Mouse (Mus musculus): ENCODE measurements around the gene Sart3.
A peak's percentile ranks its signal among the peaks of the same experiment; 100 is the strongest.

The Sart3 gene

DNA sequence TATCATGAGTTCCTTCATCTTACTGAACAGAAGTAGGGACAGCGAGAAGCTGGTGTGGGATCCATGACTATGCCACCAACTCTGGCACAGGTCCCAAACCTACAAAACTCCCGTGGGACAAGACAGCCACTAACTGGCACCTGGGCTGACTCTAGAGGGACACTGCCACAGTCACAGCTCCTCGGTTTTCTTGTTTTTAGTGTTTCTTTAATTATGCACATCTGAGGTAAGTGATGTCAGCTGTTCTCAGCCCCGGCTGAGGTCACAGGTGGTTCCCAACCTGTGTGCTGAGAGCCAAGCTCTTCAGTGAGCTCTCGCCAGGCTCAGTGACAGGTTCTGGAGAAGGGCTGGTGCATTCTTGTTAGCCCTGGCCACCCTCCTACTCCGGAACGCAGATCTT is 7.9 kb downstream of the Sart3 start:
- DNase-seq = no peak

DNA sequence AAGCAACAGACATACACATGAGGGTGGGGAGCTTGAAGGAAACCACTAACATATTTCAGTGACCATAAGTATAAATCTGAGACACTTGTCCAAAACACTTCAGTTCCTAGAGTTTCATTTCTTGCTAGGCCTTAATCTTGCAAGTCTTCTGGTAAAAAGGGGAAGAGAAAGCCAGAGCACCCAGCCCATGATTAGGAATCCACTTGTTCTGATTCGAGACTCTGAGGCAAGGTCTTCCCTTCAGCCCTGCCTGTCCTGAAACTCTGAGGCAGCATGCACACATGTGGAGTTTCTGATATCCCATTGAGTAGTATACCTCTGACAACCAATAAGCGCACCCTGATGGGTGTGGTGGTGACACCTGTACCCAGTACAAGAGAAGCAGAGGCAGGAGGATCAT is 10.7 kb downstream of the Sart3 start:
- no peak for DNase-seq

DNA sequence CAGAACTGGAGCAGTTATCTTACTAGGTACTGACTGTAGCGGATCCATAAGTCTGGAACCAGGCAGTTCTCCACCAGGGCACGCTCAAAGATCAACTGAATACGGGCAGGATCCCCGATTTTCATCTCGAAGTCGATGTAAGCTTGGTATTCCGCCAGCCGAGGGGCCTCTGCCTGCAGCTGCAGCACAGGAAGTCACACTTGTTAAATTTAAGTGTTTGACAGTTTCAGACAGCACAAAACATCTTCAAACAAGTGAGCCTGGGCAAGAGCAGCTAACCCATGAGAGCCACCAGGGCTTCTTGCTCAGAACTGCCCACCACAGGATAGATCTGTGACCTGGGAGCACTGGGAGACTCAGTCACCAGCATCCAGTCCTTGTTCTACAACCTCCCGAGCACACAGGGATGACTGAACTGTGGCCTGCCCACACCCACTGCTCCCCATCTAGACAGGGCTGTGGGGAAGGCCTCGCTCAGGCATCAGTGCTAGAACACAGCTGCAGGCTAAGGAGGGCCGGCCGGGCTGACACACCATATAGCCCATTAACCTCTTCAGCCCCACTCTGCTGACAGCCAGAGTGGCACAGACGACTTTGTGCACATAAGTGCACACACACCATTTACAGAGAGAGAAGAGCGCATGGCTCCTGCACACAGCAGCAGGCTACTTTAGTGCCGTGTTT is 16.8 kb downstream of the Sart3 start:
- no peak for DNase-seq

DNA sequence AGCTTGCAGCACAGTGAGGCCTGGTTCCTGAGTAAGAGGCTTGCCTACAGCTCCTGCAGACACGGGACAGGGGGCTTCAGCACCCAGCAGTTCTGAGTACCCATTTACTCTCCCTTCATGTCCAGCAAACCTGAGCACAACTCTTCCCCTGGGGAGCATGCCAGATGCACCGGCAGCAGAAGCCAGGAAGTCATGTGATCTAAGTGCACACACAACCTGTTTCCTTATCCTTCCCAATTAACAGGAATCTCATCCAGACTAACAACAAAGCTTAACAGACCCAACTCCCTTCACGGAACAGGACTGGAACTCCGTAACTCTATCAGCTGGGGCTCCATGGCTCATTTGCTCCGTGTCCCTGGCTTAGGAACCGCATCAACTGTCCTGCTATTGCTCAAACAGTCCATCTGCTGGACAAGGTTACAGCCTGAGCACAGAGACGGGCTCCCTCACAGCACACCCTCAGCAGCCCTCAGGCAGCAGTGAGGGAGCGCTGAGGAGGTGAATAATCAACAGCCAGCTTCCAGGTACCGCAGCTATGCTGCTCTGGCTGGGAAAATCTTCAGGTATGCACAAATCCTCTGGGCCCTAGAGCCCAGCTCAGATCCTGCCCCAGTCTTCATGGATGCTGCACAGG is 20.7 kb downstream of the Sart3 start:
- no peak for DNase-seq

DNA sequence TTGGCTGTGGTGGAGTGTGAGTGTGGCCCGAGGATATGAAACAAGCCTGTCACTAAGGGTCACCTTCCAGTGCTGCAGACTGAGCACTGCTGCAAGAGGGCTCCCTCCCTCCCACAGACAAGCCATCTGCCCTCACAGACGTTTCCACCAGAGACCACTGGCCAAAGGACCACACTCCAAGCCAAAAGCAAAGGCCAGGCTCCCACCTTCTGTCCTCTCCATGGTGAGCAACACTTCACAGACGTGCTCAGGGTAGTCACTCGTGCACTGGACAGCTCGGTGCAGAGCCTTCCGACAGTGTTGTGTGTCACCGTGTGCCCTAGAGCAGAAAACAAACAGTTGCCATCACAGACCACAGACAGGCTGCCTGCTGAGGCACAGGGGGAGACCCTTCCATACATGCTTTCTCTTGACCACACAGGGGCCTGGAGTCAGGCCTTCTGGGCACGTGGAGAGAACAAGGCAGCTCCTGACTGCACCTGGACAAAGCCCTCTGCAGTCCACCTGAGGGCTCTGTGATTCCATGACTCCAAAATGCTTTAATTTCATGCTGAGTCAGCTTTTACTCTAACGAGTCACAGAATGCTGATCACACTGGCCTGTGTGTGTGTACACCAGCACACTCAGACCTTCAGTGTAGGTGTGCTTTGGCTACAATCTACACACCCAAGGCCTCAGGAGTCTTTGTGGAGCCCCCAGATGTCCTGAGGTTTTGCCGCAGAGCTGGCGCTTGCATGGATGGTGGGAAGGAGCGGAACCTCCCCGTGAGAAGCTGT is 23.6 kb downstream of the Sart3 start:
- DNase-seq = no peak

DNA sequence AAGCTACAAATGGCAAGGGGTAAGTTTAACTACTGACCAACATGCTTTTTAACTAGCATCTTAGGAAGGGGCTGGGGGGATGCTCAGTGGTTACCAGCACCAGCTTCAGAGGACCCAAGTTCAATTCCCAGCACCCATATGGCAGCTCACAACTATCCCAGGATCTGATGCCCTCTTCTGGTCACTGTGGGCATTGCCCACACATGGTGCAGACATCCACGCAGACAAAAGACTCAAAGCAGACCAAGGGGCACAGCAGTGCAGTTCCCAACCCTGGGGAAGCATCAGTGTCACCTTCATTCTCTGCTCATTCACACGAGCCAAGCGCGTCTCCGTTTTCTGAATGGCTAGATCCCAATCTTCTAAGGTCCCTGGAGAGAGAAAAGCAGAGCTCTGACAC is 24.7 kb downstream of the Sart3 start:
- no peak for DNase-seq

DNA sequence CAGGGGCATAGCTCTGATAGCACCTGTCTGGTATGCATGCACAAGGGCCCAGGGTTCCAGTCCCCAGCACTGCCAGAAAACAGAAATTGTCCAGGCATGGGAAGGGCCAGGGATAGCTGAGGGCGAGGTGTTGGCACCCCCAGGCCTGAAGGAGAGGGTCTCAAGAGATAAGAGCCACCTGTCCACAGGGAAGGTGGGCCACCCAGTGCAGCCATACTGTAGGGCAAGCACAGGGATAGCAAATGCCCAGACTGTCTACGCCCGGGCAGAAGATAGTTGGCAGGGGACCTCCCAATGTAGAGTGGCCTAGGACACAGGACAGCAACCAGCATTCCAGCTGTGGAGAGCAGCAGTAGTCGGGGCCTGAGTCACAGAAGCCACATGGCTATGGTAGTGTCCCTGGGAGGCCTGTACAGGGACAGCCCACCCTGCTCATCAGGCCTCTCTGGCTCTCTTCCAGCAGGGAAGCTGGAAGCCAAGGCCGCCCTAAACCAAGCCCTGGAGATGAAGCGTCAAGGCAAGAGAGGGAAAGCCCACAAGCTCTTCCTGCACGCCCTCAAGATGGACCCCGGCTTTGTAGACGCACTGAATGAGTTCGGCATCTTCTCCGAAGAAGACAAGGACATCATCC is 34.6 kb downstream of the Sart3 start:
- no peak for DNase-seq

DNA sequence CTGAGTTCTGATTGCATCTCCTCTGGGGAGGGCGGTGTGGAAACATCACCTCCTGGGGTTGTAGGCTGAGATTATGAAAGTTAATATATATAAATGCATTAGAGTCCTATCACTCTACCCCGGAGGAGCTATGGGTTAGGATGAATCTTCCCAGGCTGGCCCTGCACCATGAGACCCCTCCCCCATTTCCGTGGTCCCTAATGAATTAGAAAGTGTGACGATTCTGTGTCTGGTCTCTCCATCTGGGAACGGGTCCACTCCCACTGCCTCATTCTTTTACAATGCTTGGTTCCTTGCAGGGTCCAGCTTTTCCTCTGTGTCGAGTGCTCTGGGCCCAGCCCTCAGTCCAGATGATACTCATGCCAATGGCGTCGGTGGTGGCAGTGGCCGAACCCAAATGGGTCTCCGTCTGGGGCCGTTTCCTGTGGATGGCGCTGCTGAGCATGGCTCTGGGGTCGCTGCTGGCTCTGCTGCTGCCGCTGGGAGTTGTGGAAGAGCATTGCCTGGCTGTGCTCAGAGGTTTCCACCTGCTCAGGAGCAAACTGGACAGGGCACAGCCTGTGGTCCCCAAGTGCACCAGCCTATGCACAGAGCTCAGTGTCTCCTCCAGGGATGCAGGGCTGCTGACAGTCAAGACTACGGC is 35.7 kb downstream of the Sart3 start:
- no peak for DNase-seq

DNA sequence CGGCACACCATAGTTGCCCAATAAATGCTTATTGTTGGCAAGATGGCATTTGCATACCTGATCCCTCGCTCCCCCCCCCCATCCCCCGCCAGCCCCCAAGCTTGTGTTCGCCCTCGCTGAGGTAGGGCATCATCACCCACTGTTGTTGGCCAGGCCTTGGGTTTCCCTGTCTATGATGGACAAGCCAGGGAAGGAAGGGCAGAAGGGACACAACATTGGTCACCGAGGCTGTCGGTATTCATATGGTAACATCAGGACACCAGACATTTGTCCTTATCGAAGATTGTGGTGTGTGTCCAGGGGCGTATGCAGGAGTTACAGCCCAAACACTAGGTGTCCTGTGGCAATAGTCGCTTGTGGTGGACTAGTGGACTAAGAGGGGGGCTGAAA is 36.2 kb downstream of the Sart3 start:
- DNase-seq = no peak

DNA sequence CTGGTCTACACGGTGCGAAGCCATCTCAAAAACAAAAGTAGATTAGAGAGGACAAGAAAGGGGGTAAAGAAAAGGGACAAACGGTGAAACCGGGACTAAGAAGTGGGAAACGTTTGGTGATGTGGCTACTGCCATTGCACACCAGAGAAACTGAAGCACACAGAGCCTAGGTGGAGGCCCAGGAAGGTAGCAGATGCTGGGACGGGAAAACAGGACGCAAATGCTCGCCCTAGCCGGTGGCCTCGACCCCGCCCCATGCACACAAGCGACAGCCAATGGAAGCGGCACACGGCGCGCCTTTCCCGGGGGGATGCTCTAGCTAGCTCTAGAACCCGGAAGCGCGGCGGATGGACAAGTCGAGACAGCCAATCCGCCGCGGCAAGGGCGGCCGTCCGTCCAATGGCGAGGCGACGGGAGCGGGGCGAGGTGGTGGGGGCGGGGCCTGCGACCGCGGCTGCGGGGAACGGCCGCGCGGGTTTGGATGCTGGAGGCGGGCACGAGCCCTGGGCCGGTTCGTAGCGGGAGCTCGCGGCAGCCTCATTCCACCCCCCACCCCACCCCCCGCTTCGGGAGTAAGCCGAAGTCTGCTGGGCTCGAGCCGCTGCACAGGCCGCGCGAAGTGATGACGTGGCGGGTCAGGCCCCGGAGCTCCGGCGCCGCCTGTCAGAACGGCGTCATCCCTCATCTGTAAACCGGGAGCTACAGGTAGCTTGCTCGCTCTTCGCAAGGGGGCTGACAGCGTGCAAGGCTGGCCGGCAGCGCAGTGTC is 36.8 kb downstream of the Sart3 start, which contains the start of gene Ficd:
Ficd (plus strand) TSS at position 459 of the 768 bp plus-strand sequence.
- DNase-seq = peak; percentile 98

DNA sequence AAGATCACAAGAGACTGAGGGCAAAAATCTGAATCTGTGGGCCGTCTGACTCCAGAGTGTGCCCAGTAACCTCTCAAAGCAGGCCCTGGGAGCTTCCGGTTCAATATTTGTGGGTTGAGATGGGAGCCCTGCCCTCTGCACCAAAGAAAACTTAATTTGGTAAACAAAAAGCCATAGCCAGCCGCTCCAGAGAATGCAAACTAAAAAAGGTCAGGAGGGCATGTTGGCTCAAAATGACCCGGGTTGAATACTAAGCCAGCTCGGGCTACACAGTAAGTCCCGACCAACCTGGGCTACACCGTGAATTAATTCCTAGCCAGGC is 37.3 kb downstream of the Sart3 start:
- DNase-seq = peak; percentile 13

DNA sequence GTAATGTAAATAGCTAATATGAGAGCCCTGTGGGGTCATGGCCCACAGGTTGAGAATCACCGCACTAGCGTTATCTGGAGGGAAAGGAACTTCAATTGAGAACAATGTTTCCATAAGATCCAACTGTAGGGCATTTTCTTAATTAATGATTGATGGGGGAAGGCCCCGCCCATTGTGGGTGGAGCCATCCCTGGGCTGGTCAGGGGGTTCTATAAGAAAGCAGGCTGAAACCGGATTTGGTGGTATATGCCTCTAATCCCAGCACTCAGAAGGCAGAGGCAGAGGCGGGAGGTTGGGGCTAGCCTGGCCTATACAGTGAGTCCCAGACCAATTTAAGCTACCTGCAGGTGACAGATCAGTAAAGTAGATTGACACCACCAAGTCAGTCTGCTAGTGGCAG is 37.9 kb downstream of the Sart3 start:
- DNase-seq = no peak

DNA sequence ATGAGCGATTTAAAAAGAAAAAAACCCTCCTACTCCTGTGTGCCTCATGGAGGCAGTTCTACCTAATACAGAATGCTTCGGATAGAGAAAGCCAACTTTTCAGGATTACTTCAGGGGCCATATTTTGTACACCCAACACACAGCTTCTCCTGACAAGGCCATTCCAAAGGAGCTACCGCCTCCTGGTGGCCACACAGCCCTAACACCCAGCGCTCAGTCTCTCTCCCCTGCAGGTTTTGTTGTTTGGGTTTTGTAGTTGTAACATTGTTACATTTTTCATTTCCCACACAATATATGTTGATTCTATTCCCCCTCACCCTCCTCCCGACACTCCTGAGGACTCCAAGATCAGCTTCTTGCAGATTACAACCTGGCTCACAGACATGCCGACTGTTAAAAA is 40.1 kb downstream of the Sart3 start:
- DNase-seq = peak; percentile 52

DNA sequence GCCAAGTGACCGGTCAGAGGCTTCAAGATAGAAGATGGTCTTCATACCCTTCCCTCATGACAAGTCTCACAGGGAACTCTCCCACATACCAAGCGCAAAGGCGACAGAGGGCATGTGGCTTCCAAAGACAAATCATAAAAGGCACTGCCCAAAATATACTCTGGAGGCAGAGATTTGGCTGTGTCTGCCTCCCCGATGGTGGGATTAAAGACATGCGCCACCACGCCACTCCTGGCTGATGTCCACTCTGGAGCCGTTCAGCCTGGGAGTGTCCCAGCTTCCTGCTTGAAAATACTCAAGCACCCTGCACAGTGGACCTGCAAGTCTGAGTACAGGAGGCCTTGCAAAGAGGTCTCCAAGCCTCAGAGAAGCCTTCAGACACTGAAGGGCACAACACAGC is 41.1 kb downstream of the Sart3 start:
- DNase-seq = no peak

DNA sequence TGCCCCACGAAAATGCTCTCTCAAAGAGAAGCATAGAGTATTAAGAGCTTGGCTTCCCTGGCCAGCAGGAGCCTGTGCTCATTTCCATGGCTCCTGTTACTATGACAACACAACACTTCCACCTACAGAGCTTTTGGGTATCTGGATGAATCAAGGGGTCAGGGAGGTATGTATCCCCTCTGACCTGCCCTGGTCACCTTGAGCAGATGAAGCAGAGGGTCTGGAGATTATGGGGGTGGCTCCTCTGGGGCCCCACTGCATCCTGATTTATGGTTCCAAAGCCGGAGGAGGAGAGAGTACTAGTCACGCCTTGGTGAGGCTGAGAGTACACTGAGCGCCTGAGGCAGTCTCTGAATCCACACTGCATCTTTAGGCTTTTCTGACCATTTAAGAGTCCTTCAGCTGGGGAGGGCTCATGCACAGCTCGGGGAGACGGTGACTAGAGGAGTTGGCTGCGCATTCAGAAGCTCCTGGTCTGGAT is 41.6 kb downstream of the Sart3 start:
- DNase-seq = no peak

DNA sequence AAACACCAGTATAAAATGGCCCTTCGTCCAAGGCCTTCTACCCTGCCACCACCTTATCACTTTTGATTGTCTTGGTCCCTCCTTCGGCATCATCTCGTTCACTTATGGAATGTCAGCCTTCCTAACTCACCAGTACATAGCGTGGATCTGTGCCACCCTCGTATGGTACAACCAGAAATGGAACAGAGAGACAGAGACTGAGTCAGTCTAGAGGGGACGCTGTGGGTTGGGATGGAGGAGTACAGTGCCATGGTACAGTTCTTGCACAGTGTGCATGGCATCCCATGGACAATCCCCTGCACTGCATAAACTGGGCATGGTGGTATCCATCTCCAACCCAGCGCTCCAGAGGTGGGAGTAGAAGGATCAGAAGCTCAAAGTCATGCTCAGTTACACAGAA is 43.6 kb downstream of the Sart3 start:
- DNase-seq = no peak

DNA sequence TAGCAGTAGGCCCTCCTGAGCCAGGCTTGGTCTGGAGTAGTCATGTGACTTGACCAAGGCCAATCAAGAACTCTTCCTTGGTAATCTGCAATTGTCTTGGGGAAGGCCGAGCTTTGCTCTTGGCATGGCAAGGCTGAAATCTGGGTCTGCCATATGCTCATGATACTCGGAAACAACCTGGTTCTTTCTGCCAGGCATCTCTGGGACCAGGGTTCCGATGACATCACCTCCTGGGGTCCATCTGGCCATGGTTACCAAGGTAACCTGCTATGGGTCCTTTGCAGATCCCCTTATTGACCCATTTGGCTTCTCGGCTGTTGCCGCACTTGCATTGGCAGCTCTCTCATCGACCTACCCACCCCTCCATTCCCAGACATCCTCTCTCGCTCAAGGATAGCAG is 44.3 kb downstream of the Sart3 start:
- DNase-seq = no peak

DNA sequence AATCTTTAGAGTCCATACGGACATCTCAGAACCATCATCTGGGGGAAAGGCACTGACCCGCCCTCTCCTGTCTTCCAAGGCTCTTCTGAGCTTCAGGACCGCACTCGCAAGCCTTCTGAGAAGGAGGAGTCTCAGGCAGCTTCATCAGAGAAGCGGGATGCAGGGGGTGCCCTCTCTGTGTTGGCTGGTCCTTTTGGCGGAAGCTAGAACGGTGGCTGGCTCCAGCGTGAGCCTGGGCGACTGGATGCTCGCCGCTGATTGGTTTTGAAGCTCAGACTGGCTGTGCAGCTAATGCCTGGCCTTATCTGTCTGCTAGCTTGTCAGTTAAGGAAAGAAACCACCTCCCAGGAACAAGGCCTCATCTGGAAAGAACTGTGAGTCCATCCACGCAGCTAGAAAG is 45.1 kb downstream of the Sart3 start:
- DNase-seq = no peak

DNA sequence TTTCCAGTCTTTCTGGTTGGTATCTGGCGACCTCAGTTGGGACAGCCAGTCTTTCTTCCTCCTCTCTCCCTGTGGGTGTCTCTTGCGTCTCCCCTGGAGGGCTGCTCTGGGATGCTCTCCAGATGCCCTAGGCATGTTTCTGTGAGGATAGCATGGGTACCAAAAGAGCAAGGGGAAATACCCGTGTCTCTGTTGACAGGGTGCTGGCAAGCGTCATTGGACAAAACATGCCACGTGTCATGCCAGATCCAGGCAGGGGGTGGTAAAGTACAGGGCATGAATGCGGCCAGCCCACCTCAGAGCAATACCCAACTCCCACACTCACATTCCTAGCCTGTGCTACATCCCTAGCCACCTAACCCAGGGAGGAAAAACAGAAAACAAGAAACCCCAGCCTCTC is 45.7 kb downstream of the Sart3 start:
- DNase-seq = no peak

DNA sequence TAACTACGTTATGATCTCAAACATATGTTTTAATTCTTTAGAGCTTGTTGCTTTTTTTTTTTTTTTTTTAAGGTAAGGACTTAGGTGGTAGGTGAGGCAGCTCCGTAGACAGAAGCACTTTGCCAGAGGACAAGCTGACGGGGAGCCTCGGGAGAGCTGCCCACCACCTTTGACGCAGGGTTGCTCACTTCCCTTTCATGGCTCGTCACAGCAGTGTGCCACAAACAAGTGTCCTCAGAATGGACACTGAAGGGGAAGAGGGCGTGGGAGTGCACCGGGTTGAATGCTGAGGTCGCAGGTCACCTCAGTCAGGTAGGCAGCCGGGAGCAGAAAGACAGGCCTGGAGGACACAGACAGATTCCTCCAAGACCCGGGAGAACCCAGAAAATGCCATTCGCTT is 46.9 kb downstream of the Sart3 start:
- no peak for DNase-seq

DNA sequence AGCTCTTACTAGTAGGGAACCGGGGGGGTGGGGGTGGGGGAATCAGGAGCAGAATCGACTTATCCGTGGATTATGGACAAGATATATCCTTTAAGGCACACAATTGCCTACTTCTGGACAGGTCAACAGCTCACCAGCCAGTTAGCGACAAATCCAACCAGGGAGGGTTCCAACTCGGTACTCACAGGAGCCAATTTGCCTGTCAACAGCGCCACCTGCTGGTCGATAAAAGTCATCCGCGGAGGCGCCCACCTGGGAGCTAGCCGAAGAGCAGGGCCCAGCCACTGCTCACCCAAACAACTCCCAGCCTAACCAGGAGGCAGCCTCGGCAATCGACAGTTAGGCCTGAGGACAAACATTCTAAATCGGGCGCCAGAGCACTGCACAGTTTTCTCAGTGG is 47.9 kb downstream of the Sart3 start, which contains the start of gene 1700069L16Rik:
1700069L16Rik (minus strand) TSS at position 327 of the 400 bp plus-strand sequence.
- peak; percentile 78 for DNase-seq

DNA sequence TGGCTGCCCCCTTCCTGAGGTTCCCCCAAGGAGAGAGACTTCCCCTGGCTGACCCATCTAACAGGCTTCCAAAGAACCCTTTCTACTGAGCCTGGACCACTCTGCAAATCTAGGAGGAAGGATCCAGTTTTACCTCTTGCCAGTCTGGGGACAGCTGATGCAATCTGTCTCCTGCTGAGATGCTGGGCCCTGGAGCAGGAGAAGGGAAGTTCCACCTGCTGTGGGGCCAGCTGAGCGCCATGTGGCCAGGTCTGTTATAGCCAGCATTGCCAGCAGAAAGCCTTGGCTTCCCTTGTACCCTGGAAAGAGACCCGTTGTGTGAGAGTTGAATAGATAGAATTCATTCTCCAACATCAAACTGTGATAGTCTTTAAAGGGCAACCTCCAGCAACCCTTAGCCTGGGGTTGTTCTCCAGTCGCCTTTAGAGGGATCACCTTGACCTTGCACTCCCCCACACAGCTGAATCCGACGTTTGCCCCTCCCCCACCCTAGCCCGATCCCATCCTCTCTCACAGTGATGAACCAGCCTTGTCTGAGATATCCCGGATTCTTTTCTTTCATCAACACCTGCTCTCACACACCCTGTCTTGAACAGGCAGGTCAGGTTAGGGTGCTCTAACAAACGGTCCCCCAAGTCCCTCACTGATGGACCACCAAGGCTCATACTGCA is 48.6 kb downstream of the Sart3 start:
- DNase-seq = no peak

All from liver (tissue).